Mouse (Mus musculus) forebrain, embryonic 13.5 days (tissue): ENCODE data around the gene Fam24b. TPM values are rescaled to one million over a fixed set of nuclear protein-coding genes. Genes with fewer than 3 reads are reported as not detected.

Experiments used
- ATAC-seq: fragments of 200-750 bp; cut with Nextera tagmentation; 2 replicates; pipeline ENCODE4 v1.8.0; 2017
- H3K27ac ChIP-seq: fragments of 300-500 bp; sonication (generic); 2 replicates; pipeline ENCODE4 v1.5.1; 2015; ENCODE audit warnings: inconsistent platforms, mild to moderate bottlenecking, moderate library complexity
- H3K27me3 ChIP-seq: fragments of 300-500 bp; sonication (generic); 2 replicates; pipeline ENCODE4 v1.6.1; 2015; ENCODE audit warnings: mild to moderate bottlenecking, inconsistent platforms
- H3K36me3 ChIP-seq: fragments of 300-500 bp; sonication (generic); 2 replicates; pipeline ENCODE4 v1.6.1; 2015; ENCODE audit warnings: mild to moderate bottlenecking, inconsistent platforms; ENCODE audit not compliant: poor library complexity, severe bottlenecking
- H3K4me1 ChIP-seq: fragments of 300-500 bp; sonication (generic); 2 replicates; pipeline ENCODE4 v1.6.1; 2015; ENCODE audit warnings: inconsistent platforms
- H3K4me2 ChIP-seq: fragments of 300-500 bp; sonication (generic); 2 replicates; pipeline ENCODE4 v1.6.1; 2015; ENCODE audit warnings: inconsistent platforms, mild to moderate bottlenecking, moderate library complexity
- H3K4me3 ChIP-seq: fragments of 300-500 bp; sonication (generic); 2 replicates; pipeline ENCODE4 v1.5.1; 2015; ENCODE audit warnings: mild to moderate bottlenecking, inconsistent platforms
- H3K9ac ChIP-seq: fragments of 300-500 bp; sonication (generic); 2 replicates; pipeline ENCODE4 v1.6.1; 2015; ENCODE audit warnings: mild to moderate bottlenecking, inconsistent platforms
- H3K9me3 ChIP-seq: fragments of 300-500 bp; sonication (generic); replicated peaks from 2 replicates; pipeline ENCODE4 v1.6.1; 2016; ENCODE audit warnings: inconsistent platforms
- whole genome bisulfite sequencing: fragments of 180-500 bp; shearing (Covaris S2); methylation state at CpG from one replicate; pipeline ENCODE4 v1.1.7; 2015; 5-methylcytosine and 5-hydroxymethylcytosine counted together
- polyA plus RNA-seq: library from polyadenylated mRNA; unstranded; fragments of >200 nt; fragmentation: Nextera tagmentation; extraction: Ambion mirVana; gene quantifications from 2 replicates; pipeline ENCODE4 v1.2.1, GENCODE M21; 2015

The Fam24b gene
- not detected in 2 replicates for polyA plus RNA-seq

- no peak within 1 kb of the TSS for H3K4me3 ChIP-seq
- H3K9me3 ChIP-seq, result no peaks in the 10 kb centered on the region
- H3K27me3 ChIP-seq, result no peaks in the 10 kb centered on the region
- H3K36me3 ChIP-seq, result no peaks in the 10 kb centered on the region
- no peak within 1 kb of the TSS for H3K27ac ChIP-seq
- ATAC-seq, result no peak
- H3K9ac ChIP-seq, result no peak within 1 kb of the TSS
- H3K4me2 ChIP-seq, result no peak within 1 kb of the TSS
- 88% methylated on average over 5 of the region's 5 CpGs for WGBS
- no peaks in the 10 kb centered on the region for H3K4me1 ChIP-seq
Measured at GRCm38 (mm10) chr7:131329416-131329815, at the start of gene Fam24b. Fam24b (minus strand) TSS chr7:131329516.

- peak overlapping the region; percentile 83 for H3K4me2 ChIP-seq
- no peak overlapping the region for H3K27ac ChIP-seq
- ATAC-seq, result no peak
- no peaks in the 10 kb centered on the region for H3K27me3 ChIP-seq
- H3K9me3 ChIP-seq, result no peaks in the 10 kb centered on the region
- no peaks in the 10 kb centered on the region for H3K36me3 ChIP-seq
- H3K9ac ChIP-seq, result peak overlapping the region; percentile 94
- WGBS, result 71% methylated on average over 9 of the region's 9 CpGs
- peaks cover 7% of the 10 kb centered on the region for H3K4me1 ChIP-seq
- H3K4me3 ChIP-seq, result peak overlapping the region; percentile 81
Measured at GRCm38 (mm10) chr7:131371880-131372651, 42.8 kb upstream of the Fam24b start.

GRCm38 (mm10) chr7:131371470-131371860, 42.1 kb upstream of the Fam24b start:
- H3K36me3 ChIP-seq, result no peaks in the 10 kb centered on the region
- peak overlapping the region; percentile 94 for H3K9ac ChIP-seq
- WGBS, result 6% methylated on average over 9 of the region's 9 CpGs
- ATAC-seq, result no peak
- no peaks in the 10 kb centered on the region for H3K9me3 ChIP-seq
- H3K4me1 ChIP-seq, result peaks cover 7% of the 10 kb centered on the region
- H3K27ac ChIP-seq, result peak overlapping the region; percentile 81; the same call in 1 of the 2 replicates
- H3K27me3 ChIP-seq, result no peaks in the 10 kb centered on the region
- peak overlapping the region; percentile 81 for H3K4me3 ChIP-seq
- H3K4me2 ChIP-seq, result peak overlapping the region; percentile 83

GRCm38 (mm10) chr7:131370648-131371469, 41.5 kb upstream of the Fam24b start, which contains the start of gene Pstk:
Pstk (plus strand) TSS chr7:131371141.
- peak within 1 kb of the TSS; percentile 94 for H3K9ac ChIP-seq
- H3K27me3 ChIP-seq, result no peaks in the 10 kb centered on the region
- H3K4me1 ChIP-seq, result peaks cover 7% of the 10 kb centered on the region
- peak within 1 kb of the TSS; percentile 81 for H3K4me3 ChIP-seq
- WGBS, result 5% methylated on average over 47 of the region's 47 CpGs
- no peaks in the 10 kb centered on the region for H3K9me3 ChIP-seq
- H3K27ac ChIP-seq, result peak within 1 kb of the TSS; percentile 81
- H3K4me2 ChIP-seq, result peak within 1 kb of the TSS; percentile 83
- peak; percentile 96 for ATAC-seq
- H3K36me3 ChIP-seq, result no peaks in the 10 kb centered on the region

GRCm38 (mm10) chr7:131364131-131364530, 34.8 kb upstream of the Fam24b start:
- H3K4me2 ChIP-seq, result no peak overlapping the region
- WGBS, result 95% methylated on average over 8 of the region's 8 CpGs
- H3K27me3 ChIP-seq, result peaks cover 10% of the 10 kb centered on the region; the same call in 1 of the 2 replicates
- H3K9ac ChIP-seq, result no peak overlapping the region
- no peak for ATAC-seq
- no peak overlapping the region for H3K4me3 ChIP-seq
- no peaks in the 10 kb centered on the region for H3K9me3 ChIP-seq
- no peak overlapping the region for H3K27ac ChIP-seq
- no peaks in the 10 kb centered on the region for H3K36me3 ChIP-seq
- H3K4me1 ChIP-seq, result peaks cover 19% of the 10 kb centered on the region

GRCm38 (mm10) chr7:131362615-131363300, 33.4 kb upstream of the Fam24b start, which contains the start of gene 2310057M21Rik:
2310057M21Rik (minus strand) TSS chr7:131362759.
- Histone ChIP-seq H3K27ac (peak within 1 kb of the TSS; percentile 83), H3K9me3 (no peaks in the 10 kb centered on the region), H3K9ac (peak within 1 kb of the TSS; percentile 91), H3K27me3 (peaks cover 10% of the 10 kb centered on the region; the same call in 1 of the 2 replicates), H3K4me2 (peak within 1 kb of the TSS; percentile 88), H3K4me1 (peaks cover 19% of the 10 kb centered on the region), H3K36me3 (peaks cover 12% of the 10 kb centered on the region), H3K4me3 (peak within 1 kb of the TSS; percentile 79)
- under 1% methylated on average over 55 of the region's 55 CpGs for WGBS
- ATAC-seq, result peak; percentile 99

GRCm38 (mm10) chr7:131362269-131362614, 32.9 kb upstream of the Fam24b start:
- Histone ChIP-seq H3K9ac (peak overlapping the region; percentile 91), H3K27ac (peak overlapping the region; percentile 83), H3K4me1 (peaks cover 19% of the 10 kb centered on the region), H3K4me2 (peak overlapping the region; percentile 88), H3K4me3 (peak overlapping the region; percentile 79), H3K9me3 (no peaks in the 10 kb centered on the region), H3K27me3 (peaks cover 10% of the 10 kb centered on the region; the same call in 1 of the 2 replicates), H3K36me3 (peaks cover 17% of the 10 kb centered on the region)
- WGBS, result under 1% methylated on average over 35 of the region's 35 CpGs
- ATAC-seq, result peak; percentile 85

GRCm38 (mm10) chr7:131356105-131356504, 26.8 kb upstream of the Fam24b start:
- Histone ChIP-seq H3K9me3 (no peaks in the 10 kb centered on the region), H3K4me3 (no peak overlapping the region), H3K27ac (no peak overlapping the region), H3K4me2 (no peak overlapping the region), H3K4me1 (peaks cover 2% of the 10 kb centered on the region; the same call in 1 of the 2 replicates), H3K27me3 (no peaks in the 10 kb centered on the region), H3K36me3 (peaks cover 57% of the 10 kb centered on the region), H3K9ac (no peak overlapping the region)
- WGBS, result 97% methylated on average over 13 of the region's 13 CpGs
- ATAC-seq, result no peak

GRCm38 (mm10) chr7:131345856-131346541, 16.7 kb upstream of the Fam24b start:
- Histone ChIP-seq H3K27ac (no peak overlapping the region), H3K4me3 (no peak overlapping the region), H3K9ac (no peak overlapping the region), H3K27me3 (no peaks in the 10 kb centered on the region), H3K36me3 (peaks cover 65% of the 10 kb centered on the region), H3K4me1 (no peaks in the 10 kb centered on the region), H3K4me2 (no peak overlapping the region), H3K9me3 (no peaks in the 10 kb centered on the region)
- no peak for ATAC-seq
- WGBS, result 71% methylated on average over 7 of the region's 7 CpGs

GRCm38 (mm10) chr7:131337502-131338068, 8.3 kb upstream of the Fam24b start:
- H3K9ac ChIP-seq, result no peak overlapping the region
- peaks cover 15% of the 10 kb centered on the region; the same call in 1 of the 2 replicates for H3K4me1 ChIP-seq
- WGBS, result 26% methylated on average over 8 of the region's 8 CpGs
- no peak overlapping the region for H3K27ac ChIP-seq
- H3K9me3 ChIP-seq, result no peaks in the 10 kb centered on the region
- no peak overlapping the region for H3K4me3 ChIP-seq
- H3K27me3 ChIP-seq, result no peaks in the 10 kb centered on the region
- H3K36me3 ChIP-seq, result peaks cover 28% of the 10 kb centered on the region
- H3K4me2 ChIP-seq, result 0 out of 2 replicates have a peak overlapping the region, but pooled peaks have one; percentile 5
- no peak for ATAC-seq

GRCm38 (mm10) chr7:131333564-131333963, 4.2 kb upstream of the Fam24b start, which contains the start of gene Fam24a:
Fam24a (plus strand) TSS chr7:131333864.
- H3K27me3 ChIP-seq, result no peaks in the 10 kb centered on the region
- no peaks in the 10 kb centered on the region for H3K36me3 ChIP-seq
- peaks cover 15% of the 10 kb centered on the region; the same call in 1 of the 2 replicates for H3K4me1 ChIP-seq
- no peak within 1 kb of the TSS for H3K9ac ChIP-seq
- WGBS, result 46% methylated on average over 1 of the region's 1 CpGs
- H3K9me3 ChIP-seq, result no peaks in the 10 kb centered on the region
- H3K27ac ChIP-seq, result no peak within 1 kb of the TSS
- no peak within 1 kb of the TSS for H3K4me2 ChIP-seq
- ATAC-seq, result no peak
- no peak within 1 kb of the TSS for H3K4me3 ChIP-seq
